Mouse (Mus musculus) myocyte (in vitro differentiated cells): ENCODE results near the gene 4833439L19Rik.

Source experiments
- E2F4 ChIP-seq: IDR thresholded peaks from one replicate; pipeline ENCODE4 v1.6.1; 2011; ENCODE audit warnings: mild to moderate bottlenecking, control low read depth, moderate library complexity; ENCODE audit not compliant: insufficient read depth
- MAX ChIP-seq: IDR thresholded peaks from one replicate; pipeline ENCODE4 v1.6.1; 2011; ENCODE audit warnings: low read depth, mild to moderate bottlenecking, control low read depth
- MYOD1 ChIP-seq, 3 experiments: IDR thresholded peaks; one replicate each; pipeline ENCODE4 v1.6.1; 2011; ENCODE audit warnings: control low read depth in 2 of 3, low read depth in 2 of 3, mild to moderate bottlenecking in 2 of 3, moderate library complexity in 1 of 3; ENCODE audit not compliant: insufficient read length in 2 of 3, control insufficient read depth in 1 of 3
- MYOG ChIP-seq, 3 experiments: IDR thresholded peaks; one replicate each; pipeline ENCODE4 v1.6.1; 2011; ENCODE audit warnings: control low read depth in 2 of 3, low read depth in 2 of 3, mild to moderate bottlenecking in 2 of 3; ENCODE audit not compliant: insufficient read length in 2 of 3, control insufficient read depth in 1 of 3, insufficient read depth in 1 of 3
- POLR2A ChIP-seq: IDR thresholded peaks from one replicate; pipeline ENCODE4 v1.6.1; 2011; ENCODE audit warnings: low read depth, mild to moderate bottlenecking, control low read depth, moderate library complexity; ENCODE audit not compliant: insufficient read length
- POLR2AphosphoS2 ChIP-seq: IDR thresholded peaks from one replicate; pipeline ENCODE4 v1.6.1; 2011; ENCODE audit warnings: low read depth, control low read depth; ENCODE audit not compliant: insufficient read length
- TCF12 ChIP-seq: IDR thresholded peaks from one replicate; pipeline ENCODE4 v1.6.1; 2011; ENCODE audit warnings: mild to moderate bottlenecking, control low read depth; ENCODE audit not compliant: poor library complexity, insufficient read depth, severe bottlenecking
- TCF3 ChIP-seq: IDR thresholded peaks from one replicate; pipeline ENCODE4 v1.6.1; 2011; ENCODE audit warnings: low read depth, control low read depth; ENCODE audit not compliant: insufficient read length
- USF1 ChIP-seq: IDR thresholded peaks from one replicate; pipeline ENCODE4 v1.6.1; 2011; ENCODE audit warnings: low read depth, mild to moderate bottlenecking, control low read depth, moderate library complexity

DNA sequence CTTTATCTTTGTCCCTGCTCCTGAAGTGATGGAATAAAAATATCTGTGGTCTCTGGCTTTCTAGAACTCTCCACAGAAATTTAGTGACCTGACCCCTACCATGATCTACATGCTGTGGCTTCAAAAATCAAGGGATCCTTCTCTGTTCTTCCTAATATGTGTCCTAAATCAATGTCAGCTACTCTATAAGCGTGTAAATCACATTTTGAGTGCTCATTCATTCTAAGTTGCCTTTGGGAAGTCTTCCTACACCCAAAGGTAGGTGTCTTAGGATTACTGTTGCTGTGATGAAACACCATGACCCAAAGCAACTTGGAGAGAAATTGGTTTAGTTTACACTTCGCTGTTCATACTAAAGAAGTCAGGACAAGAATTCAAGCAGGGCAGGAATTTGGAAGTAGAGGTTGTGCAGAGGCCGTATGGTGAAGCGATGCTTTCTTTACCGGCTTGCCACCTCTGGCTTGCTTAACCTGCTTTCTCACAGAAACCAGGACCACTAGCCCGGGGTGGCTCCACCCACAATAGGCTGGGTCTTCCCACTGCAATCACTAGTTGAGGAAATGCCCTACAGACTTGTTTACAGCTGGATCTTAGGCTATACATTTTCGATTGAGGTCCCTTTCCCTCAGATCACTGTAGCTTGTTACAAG lies 60.5 kb downstream of the 4833439L19Rik start:
- TF ChIP-seq POLR2A (no peak), USF1 (no peak), E2F4 (no peak), MYOD1 (IDR thresholded peaks at IDR 0.05; ENCODE audit: control insufficient read depth in 1 of 3, insufficient read length in 2 of 3, low read depth in 2 of 3) (no peak), MAX (no peak), TCF12 (no peak), POLR2AphosphoS2 (no peak), MYOG (IDR thresholded peaks at IDR 0.05; ENCODE audit: control insufficient read depth in 1 of 3, insufficient read depth in 1 of 3, insufficient read length in 2 of 3, low read depth in 2 of 3) (no peak), TCF3 (no peak)
